Mouse (Mus musculus) limb, embryonic 15.5 days (tissue): ENCODE data around the gene Ube2l3. TPM values are rescaled to one million over a fixed set of nuclear protein-coding genes. Genes with fewer than 3 reads are reported as not detected.
A peak's percentile ranks its signal among the peaks of the same experiment; 100 is the strongest.
"Not testable (repeated sequence)": the region's sequence is repeated elsewhere in the genome, so short reads cannot be mapped to it uniquely, and the experiment has no call there.

Source experiments
- ATAC-seq: fragments of 200-750 bp; cut with Nextera tagmentation; 2 replicates; pipeline ENCODE4 v1.8.0; 2017; ENCODE audit warnings: low read depth, moderate TSS enrichment; ENCODE audit not compliant: insufficient number of reproducible peaks, low FRiP score, low TSS enrichment
- H3K27ac ChIP-seq: fragments of 300-500 bp; sonication (generic); 2 replicates; pipeline ENCODE4 v1.5.1; 2015; ENCODE audit warnings: moderate library complexity, mild to moderate bottlenecking, inconsistent platforms
- H3K27me3 ChIP-seq: fragments of 300-500 bp; sonication (generic); 2 replicates; pipeline ENCODE4 v1.6.1; 2015; ENCODE audit warnings: inconsistent platforms
- H3K36me3 ChIP-seq: fragments of 300-500 bp; sonication (generic); 2 replicates; pipeline ENCODE4 v1.6.1; 2015; ENCODE audit warnings: inconsistent platforms
- H3K4me1 ChIP-seq: fragments of 300-500 bp; sonication (generic); 2 replicates; pipeline ENCODE4 v1.6.1; 2015; ENCODE audit warnings: inconsistent platforms
- H3K4me2 ChIP-seq: fragments of 300-500 bp; sonication (generic); 2 replicates; pipeline ENCODE4 v1.6.1; 2015; ENCODE audit warnings: mild to moderate bottlenecking, inconsistent platforms
- H3K4me3 ChIP-seq: fragments of 300-500 bp; sonication (generic); 2 replicates; pipeline ENCODE4 v1.5.1; 2015; ENCODE audit warnings: mild to moderate bottlenecking, inconsistent platforms
- H3K9ac ChIP-seq: fragments of 300-500 bp; sonication (generic); 2 replicates; pipeline ENCODE4 v1.6.1; 2015; ENCODE audit warnings: inconsistent platforms
- H3K9me3 ChIP-seq: fragments of 300-500 bp; sonication (generic); 2 replicates; pipeline ENCODE4 v1.6.1; 2016; ENCODE audit warnings: inconsistent platforms
- WGBS: fragments of 180-500 bp; shearing (Covaris S2); methylation state at CpG from one replicate; pipeline ENCODE4 v1.1.7; 2015; 5-methylcytosine and 5-hydroxymethylcytosine counted together
- polyA plus RNA-seq: library from polyadenylated mRNA; unstranded; fragments of >200 nt; fragmentation: Nextera tagmentation; extraction: Ambion mirVana; gene quantifications from 2 replicates; pipeline ENCODE4 v1.2.1, GENCODE M21; 2015

Ube2l3 gene
- polyA plus RNA-seq, 1 experiment from 2014 or later, result 321 TPM

DNA sequence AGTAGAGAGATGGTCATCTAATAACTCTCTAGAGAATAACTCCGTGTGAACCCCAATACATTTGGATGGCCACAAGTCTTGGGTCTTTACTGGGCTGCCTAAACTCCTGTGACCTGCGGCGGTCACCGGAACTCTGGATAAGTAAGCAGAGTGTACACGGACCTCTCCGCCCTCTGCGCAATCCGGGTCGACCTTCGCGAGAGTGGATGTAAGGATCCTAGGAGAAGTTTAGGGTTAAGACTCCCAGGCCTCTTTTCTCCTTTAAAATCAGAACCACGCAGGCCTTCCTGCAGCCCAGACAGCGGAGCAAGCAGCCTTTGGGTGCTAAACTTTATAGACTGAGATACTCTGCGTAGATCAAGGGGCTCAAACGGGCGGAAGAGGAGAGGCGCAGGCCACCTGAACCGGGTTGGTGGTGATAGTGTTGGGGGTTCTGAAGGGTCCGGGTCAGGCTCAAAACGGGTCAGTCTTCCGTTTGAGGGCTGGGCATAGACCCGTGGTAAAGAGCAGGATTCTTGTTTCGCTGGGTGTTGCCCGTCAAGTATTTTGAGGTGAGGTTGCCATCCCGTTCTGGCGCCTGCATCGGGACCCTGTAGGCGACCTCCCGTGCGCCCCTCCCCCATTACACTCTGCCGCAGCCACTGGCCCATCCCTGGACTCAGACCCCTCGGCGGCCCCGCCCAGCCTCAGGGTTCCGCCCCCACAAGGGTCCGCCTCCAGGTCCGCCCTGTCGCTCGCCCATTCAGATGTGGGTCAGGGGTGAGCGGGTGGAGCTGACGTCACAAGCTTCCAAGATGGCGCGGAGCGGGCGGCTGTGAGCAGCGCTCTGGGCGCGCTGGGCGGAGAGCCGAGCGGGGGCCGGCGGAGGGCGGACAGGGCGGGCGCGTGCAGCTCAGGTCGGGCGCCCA lies 30.6 kb upstream of the Ube2l3 start, which contains the start of gene Hic2:
Gene Hic2, plus strand, starts transcription at position 779 of the 908 bp plus-strand sequence.
- peak within 1 kb of the TSS; percentile 91 for H3K4me2 ChIP-seq
- peak within 1 kb of the TSS; percentile 99 for H3K4me3 ChIP-seq
- peaks cover 35% of the 10 kb centered on the region for H3K4me1 ChIP-seq
- H3K9me3 ChIP-seq, result no peaks in the 10 kb centered on the region
- peak; percentile 95 for ATAC-seq
- 2% methylated on average over 57 of the region's 59 CpGs for WGBS
- H3K27ac ChIP-seq, result peak within 1 kb of the TSS; percentile 92
- H3K36me3 ChIP-seq, result no peaks in the 10 kb centered on the region
- H3K9ac ChIP-seq, result peak within 1 kb of the TSS; percentile 97
- H3K27me3 ChIP-seq, result no peaks in the 10 kb centered on the region

DNA sequence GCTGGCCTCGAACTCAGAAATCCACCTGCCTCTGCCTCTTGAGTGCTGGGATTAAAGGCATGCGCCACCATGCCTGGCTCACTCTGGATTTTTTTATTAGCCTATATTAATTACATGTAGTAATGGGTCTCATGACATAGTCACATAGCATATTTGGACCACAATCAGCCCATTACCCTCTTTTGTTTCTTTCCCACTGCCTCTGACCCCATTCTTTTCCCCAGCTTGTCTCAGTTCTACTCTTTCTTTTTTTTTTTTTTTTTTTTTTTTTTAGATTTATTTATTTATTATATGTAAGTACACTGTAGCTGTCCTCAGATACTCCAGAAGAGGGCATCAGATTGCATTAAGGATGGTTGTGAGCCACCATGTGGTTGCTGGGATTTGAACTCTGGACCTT lies 29.1 kb upstream of the Ube2l3 start:
- H3K4me1 ChIP-seq, result peaks cover 32% of the 10 kb centered on the region
- not testable (repeated sequence) for H3K27ac ChIP-seq, H3K9me3 ChIP-seq, ATAC-seq, H3K9ac ChIP-seq, H3K4me3 ChIP-seq, H3K27me3 ChIP-seq, H3K4me2 ChIP-seq, H3K36me3 ChIP-seq
- WGBS, result 89% methylated on average over 2 of the region's 2 CpGs

GRCm38 (mm10) chr16:17226496-17226895 lies 24.0 kb upstream of the Ube2l3 start:
- Histone ChIP-seq H3K4me1 (no peaks in the 10 kb centered on the region), H3K36me3 (no peaks in the 10 kb centered on the region), H3K27me3 (no peaks in the 10 kb centered on the region), H3K27ac (no peak overlapping the region), H3K9ac (no peak overlapping the region), H3K4me2 (no peak overlapping the region), H3K4me3 (no peak overlapping the region), H3K9me3 (no peaks in the 10 kb centered on the region)
- ATAC-seq, result no peak

DNA sequence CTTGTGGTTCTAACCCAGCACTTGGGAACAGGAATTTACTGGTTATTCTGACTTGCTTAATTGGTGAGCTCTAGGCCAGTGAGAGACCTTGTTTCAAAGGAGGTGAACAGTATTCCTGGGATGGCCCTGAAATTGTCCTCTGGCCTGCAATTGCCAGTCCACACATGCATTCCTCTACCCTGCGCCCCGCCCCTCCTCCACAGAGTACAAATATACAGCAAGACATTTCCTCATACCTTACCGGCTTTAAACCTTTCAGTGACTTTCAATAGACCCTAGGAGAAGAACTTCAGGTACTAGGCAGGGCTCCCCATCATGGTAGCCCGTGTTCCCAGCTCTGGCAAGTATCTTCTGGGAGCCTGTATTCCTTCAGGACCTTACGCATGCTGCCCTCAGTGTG lies 23.1 kb upstream of the Ube2l3 start:
- no peak overlapping the region for H3K27ac ChIP-seq
- H3K9ac ChIP-seq, result no peak overlapping the region
- H3K4me3 ChIP-seq, result no peak overlapping the region
- H3K36me3 ChIP-seq, result no peaks in the 10 kb centered on the region
- H3K4me1 ChIP-seq, result no peaks in the 10 kb centered on the region
- H3K27me3 ChIP-seq, result no peaks in the 10 kb centered on the region
- WGBS, result 82% methylated on average over 5 of the region's 5 CpGs
- no peak for ATAC-seq
- H3K4me2 ChIP-seq, result no peak overlapping the region
- H3K9me3 ChIP-seq, result no peaks in the 10 kb centered on the region

- H3K4me2 ChIP-seq, result no peak overlapping the region
- WGBS, result 28% methylated on average over 25 of the region's 25 CpGs
- H3K27me3 ChIP-seq, result no peaks in the 10 kb centered on the region
- H3K4me1 ChIP-seq, result no peaks in the 10 kb centered on the region; the same call in 1 of the 2 replicates
- H3K36me3 ChIP-seq, result no peaks in the 10 kb centered on the region
- H3K4me3 ChIP-seq, result no peak overlapping the region
- no peak overlapping the region for H3K9ac ChIP-seq
- ATAC-seq, result peak; percentile 100
- H3K27ac ChIP-seq, result no peak overlapping the region
- H3K9me3 ChIP-seq, result no peaks in the 10 kb centered on the region
Observed at GRCm38 (mm10) chr16:17222197-17222596, 19.7 kb upstream of the Ube2l3 start.

- Histone ChIP-seq H3K4me2 (no peak overlapping the region), H3K27ac (no peak overlapping the region), H3K4me3 (no peak overlapping the region), H3K4me1 (no peaks in the 10 kb centered on the region; the same call in 1 of the 2 replicates), H3K36me3 (no peaks in the 10 kb centered on the region), H3K27me3 (no peaks in the 10 kb centered on the region), H3K9me3 (no peaks in the 10 kb centered on the region), H3K9ac (no peak overlapping the region)
- no peak for ATAC-seq
- 28% methylated on average over 7 of the region's 7 CpGs for WGBS
Observed at GRCm38 (mm10) chr16:17220127-17220733, 17.8 kb upstream of the Ube2l3 start.

DNA sequence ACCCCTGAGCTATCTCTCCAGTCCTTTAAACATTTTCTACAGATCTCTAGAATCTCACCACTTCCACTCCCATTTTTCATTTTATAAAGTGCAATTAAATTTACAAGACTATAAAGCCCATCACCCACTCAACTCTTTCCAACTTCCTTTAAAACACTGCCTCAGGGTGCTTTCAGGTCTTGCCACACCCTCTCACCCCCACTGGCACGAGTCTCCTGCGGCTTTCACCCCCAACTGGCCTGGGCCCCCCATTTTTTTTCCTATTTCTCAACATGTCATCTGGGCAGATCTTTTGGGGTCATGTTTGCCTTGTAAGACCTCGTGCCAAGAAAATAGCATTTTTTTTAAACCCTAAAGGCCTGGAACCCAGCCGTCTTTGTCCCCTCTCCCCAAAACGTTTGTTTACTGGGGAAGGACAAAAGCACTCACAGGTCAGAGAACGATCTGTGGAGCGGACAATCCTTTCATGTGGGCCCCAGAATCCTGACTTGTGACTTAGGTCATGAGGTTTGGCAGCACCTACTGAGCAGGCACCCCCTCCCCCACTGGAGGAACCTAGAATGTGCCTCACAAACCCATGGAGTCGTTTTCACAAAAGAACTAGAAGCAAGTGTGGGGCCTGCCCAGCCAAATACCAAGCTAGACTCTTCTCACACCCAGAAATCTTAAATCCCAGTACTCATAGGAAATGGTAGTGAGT lies 14.6 kb upstream of the Ube2l3 start:
- no peak for ATAC-seq
- Histone ChIP-seq H3K4me2 (no peak overlapping the region), H3K27me3 (0 out of 2 replicates have a peak, but pooled peaks cover 2% of the 10 kb centered on the region), H3K27ac (no peak overlapping the region), H3K4me3 (no peak overlapping the region), H3K36me3 (no peaks in the 10 kb centered on the region), H3K9ac (no peak overlapping the region), H3K9me3 (no peaks in the 10 kb centered on the region), H3K4me1 (no peaks in the 10 kb centered on the region; the same call in 1 of the 2 replicates)
- WGBS, result 38% methylated on average over 8 of the region's 8 CpGs

DNA sequence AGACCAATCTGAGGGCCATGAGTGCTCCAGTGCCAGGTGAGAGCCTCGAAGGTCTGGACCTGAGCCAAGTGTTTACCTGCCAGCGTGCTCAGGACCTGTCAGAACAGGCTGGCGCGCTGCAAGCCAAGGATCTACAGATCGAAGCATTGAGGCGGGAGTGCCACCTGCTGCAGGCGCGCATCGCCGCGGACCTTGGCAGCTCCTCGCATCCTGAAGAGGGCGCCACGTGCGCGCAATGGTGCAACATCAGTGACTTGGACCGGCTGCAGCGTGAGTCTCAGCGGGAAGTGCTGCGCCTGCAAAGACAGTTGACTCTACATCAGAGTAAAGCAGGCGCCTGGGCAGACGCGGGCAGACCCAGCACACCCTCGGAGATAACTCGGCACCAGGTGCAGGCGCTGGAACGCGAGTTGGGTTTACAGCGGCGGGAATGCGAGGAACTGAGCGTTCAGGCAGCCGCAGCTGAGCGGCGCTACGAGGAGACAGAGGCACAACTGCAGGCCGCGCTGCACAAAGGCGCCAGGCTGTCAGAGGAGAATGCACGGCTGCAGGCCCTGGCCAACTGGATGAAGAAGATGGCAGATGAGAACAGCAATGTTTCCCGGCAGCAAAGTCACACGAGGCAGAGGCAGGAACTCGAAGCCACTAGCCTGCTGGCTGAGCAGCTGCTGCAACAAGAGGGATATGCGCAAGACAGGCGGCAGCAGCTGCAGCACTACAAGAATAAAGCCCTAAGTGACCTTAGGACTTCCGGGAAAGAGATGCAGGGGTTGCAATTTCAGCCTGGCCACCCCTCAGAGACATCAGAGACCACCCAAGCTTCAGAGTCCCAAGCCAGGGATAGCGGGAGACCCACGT lies 7.8 kb upstream of the Ube2l3 start:
- peaks cover 45% of the 10 kb centered on the region for H3K27me3 ChIP-seq
- H3K4me1 ChIP-seq, result peaks cover 23% of the 10 kb centered on the region
- H3K9me3 ChIP-seq, result no peaks in the 10 kb centered on the region
- peak; percentile 53; the same call in 1 of the 2 replicates for ATAC-seq
- H3K36me3 ChIP-seq, result no peaks in the 10 kb centered on the region
- 0 out of 2 replicates have a peak overlapping the region, but pooled peaks have one; percentile 18 for H3K9ac ChIP-seq
- H3K4me3 ChIP-seq, result peak overlapping the region; percentile 55
- 8% methylated on average over 48 of the region's 48 CpGs for WGBS
- H3K4me2 ChIP-seq, result peak overlapping the region; percentile 97
- no peak overlapping the region for H3K27ac ChIP-seq

DNA sequence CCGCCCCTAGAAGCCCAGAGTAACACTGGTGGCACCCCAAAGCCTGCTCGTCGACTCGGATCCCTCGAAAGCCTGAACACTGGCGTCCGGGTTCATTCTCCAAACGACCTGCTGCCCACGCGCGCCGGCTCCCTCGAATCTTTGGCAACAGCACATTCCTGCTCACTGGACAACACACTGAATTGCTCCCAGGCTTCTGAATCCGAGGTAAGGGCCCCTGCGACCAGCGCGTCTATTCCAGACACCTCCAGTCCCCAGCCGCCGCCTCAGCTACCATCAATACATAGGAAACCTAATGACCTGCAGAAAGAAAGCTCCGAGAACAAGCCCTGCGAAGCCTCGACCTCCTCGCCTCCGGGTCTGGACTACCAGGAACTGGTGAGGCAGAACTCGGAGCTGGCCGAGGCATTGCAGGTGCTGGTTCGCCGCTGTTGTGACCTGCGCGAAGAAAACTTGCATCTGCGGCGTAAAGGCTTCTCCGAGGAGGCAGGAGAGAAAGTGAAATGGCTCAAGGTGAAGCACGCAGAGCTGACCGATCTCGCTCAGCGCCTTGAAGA lies 7.0 kb upstream of the Ube2l3 start:
- H3K9ac ChIP-seq, result peak overlapping the region; percentile 18; the same call in 1 of the 2 replicates
- no peak overlapping the region for H3K27ac ChIP-seq
- peak overlapping the region; percentile 55 for H3K4me3 ChIP-seq
- ATAC-seq, result no peak
- WGBS, result under 1% methylated on average over 37 of the region's 37 CpGs
- no peaks in the 10 kb centered on the region for H3K36me3 ChIP-seq
- peaks cover 23% of the 10 kb centered on the region for H3K4me1 ChIP-seq
- H3K27me3 ChIP-seq, result peaks cover 45% of the 10 kb centered on the region
- H3K4me2 ChIP-seq, result peak overlapping the region; percentile 97
- H3K9me3 ChIP-seq, result no peaks in the 10 kb centered on the region

DNA sequence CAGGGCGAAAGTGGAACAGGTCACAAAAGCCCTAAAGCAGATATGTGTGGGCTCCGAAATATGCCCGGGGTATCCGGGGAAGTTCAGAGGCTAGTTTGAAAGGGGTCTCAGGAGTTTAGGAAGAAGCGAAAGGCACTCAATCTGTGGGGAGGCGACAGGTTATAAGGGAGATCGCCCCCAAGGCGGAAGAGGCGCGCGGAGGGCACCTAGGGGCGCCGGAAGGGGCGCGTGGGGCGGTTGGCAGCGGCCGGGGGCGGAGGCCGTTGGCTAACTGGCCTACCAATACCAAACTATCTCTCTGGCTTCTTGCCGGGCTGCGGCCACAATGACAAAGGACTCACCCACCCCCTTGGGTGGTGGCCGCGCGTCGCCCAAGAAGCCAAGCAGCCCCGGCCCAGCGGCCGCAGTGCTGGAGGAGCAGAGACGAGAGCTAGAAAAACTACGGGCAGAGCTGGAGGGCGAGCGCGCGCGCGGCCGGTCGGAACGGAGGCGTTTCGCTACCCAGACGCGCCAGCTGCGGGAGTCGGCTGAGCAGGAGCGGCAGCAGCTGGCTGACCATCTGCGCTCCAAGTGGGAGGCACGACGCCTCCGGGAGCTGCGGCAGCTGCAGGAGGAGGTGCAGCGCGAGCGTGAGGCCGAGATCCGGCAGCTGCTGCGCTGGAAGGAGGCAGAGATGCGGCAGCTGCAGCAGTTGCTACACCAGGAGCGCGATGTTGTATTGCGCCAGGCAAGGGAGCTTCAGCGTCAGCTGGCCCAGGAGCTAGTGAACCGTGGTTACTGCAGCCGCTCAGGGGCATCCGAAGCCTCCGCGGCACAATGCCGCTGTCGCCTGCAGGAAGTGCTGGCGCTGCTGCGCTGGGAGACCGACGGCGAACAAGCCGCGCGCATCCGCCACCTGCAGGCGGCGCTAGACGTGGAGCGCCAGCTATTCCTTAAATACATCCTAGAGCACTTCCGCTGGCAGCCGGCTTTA lies 6.2 kb upstream of the Ube2l3 start, which contains the start of gene Rimbp3:
Gene Rimbp3, plus strand, starts transcription at position 215 of the 973 bp plus-strand sequence.
- H3K27me3 ChIP-seq, result peaks cover 45% of the 10 kb centered on the region
- peak within 1 kb of the TSS; percentile 18; the same call in 1 of the 2 replicates for H3K9ac ChIP-seq
- peak within 1 kb of the TSS; percentile 97 for H3K4me2 ChIP-seq
- peak; percentile 70 for ATAC-seq
- 1% methylated on average over 85 of the region's 85 CpGs for WGBS
- peak within 1 kb of the TSS; percentile 55 for H3K4me3 ChIP-seq
- H3K9me3 ChIP-seq, result no peaks in the 10 kb centered on the region
- peaks cover 23% of the 10 kb centered on the region for H3K4me1 ChIP-seq
- H3K27ac ChIP-seq, result peak within 1 kb of the TSS; percentile 1; the same call in 1 of the 2 replicates
- H3K36me3 ChIP-seq, result no peaks in the 10 kb centered on the region
